Mouse (Mus musculus) heart, postnatal 36 days (tissue): ENCODE measurements at regions not wholly inside any gene's neighbourhood (a gene's known extent, or its start where the extent isn't known, plus 50 kb on each side); places are given as distances from the start of the nearest gene placed in this dataset.
"Not testable (repeated sequence)": the region's sequence is repeated elsewhere in the genome, so short reads cannot be mapped to it uniquely, and the experiment has no call there.

Experiments
- DNase-seq, 2 experiments: peaks; one replicate each; pipeline ENCODE4 v3.0.0; 2021 to 2022
- intact Hi-C: fragments of 180-260 bp; cut with DNase I; formaldehyde crosslinking; loops from one replicate; pipeline ENCODE4 v1.15.1; 2025

GRCm38 (mm10) chr6:66381279-66381934, 153.8 kb upstream of the Mad2l1 start:
- DNase-seq: no peak
- intact Hi-C loops: loop anchor here (5.0 kb wide), 1 partner anchor 729 kb away; no protein-coding TSS in a partner anchor

GRCm38 (mm10) chr6:66382347-66383010, 152.7 kb upstream of the Mad2l1 start:
- intact Hi-C loops: loop anchor here (5.0 kb wide), 1 partner anchor 730 kb away; no protein-coding TSS in a partner anchor
- DNase-seq: no peak

GRCm38 (mm10) chr6:66395147-66395546, 140.0 kb upstream of the Mad2l1 start:
- intact Hi-C loops: no loop called here
- no peak for DNase-seq

- DNase-seq: no peak
- intact Hi-C loops: no loop called here
Measured at GRCm38 (mm10) chr6:66397411-66397810, 137.8 kb upstream of the Mad2l1 start.

GRCm38 (mm10) chr6:66398674-66399073, 136.5 kb upstream of the Mad2l1 start:
- intact Hi-C loops: no loop called here
- DNase-seq: no peak

GRCm38 (mm10) chr6:66399091-66399755, 136.0 kb upstream of the Mad2l1 start:
- intact Hi-C loops: no loop called here
- no peak for DNase-seq

GRCm38 (mm10) chr6:66401468-66401867, 133.7 kb upstream of the Mad2l1 start:
- no peak for DNase-seq
- intact Hi-C loops: no loop called here

GRCm38 (mm10) chr6:66401868-66402440, 133.2 kb upstream of the Mad2l1 start:
- no peak for DNase-seq
- intact Hi-C loops: no loop called here

GRCm38 (mm10) chr6:66414822-66415221, 120.4 kb upstream of the Mad2l1 start:
- DNase-seq: no peak
- intact Hi-C loops: no loop called here

- DNase-seq: no peak
- intact Hi-C loops: no loop called here
Measured at GRCm38 (mm10) chr6:66419452-66420041, 115.6 kb upstream of the Mad2l1 start.

GRCm38 (mm10) chr6:66428370-66428769, 106.8 kb upstream of the Mad2l1 start:
- DNase-seq: no peak
- intact Hi-C loops: no loop called here

GRCm38 (mm10) chr6:66450408-66450807, 84.8 kb upstream of the Mad2l1 start:
- intact Hi-C loops, DNase-seq: not testable (repeated sequence)

- DNase-seq: no peak
- intact Hi-C loops: no loop called here
Measured at GRCm38 (mm10) chr6:66458172-66458571, 77.0 kb upstream of the Mad2l1 start.

- intact Hi-C loops: no loop called here
- no peak for DNase-seq
Measured at GRCm38 (mm10) chr6:66464540-66464939, 70.7 kb upstream of the Mad2l1 start.

GRCm38 (mm10) chr6:66465137-66465853, 69.9 kb upstream of the Mad2l1 start:
- no peak for DNase-seq
- intact Hi-C loops: loop anchor here (5.0 kb wide), 3 partner anchors 603 to 953 kb away; no protein-coding TSS in a partner anchor

- intact Hi-C loops: loop anchor here (5.0 kb wide), 3 partner anchors 604 to 954 kb away; no protein-coding TSS in a partner anchor
- no peak for DNase-seq
Measured at GRCm38 (mm10) chr6:66466757-66467156, 68.4 kb upstream of the Mad2l1 start.

GRCm38 (mm10) chr6:66470627-66471249, 64.5 kb upstream of the Mad2l1 start:
- intact Hi-C loops: no loop called here

GRCm38 (mm10) chr6:66471786-66472185, 63.4 kb upstream of the Mad2l1 start:
- intact Hi-C loops: no loop called here
- no peak for DNase-seq

More at GRCm38 (mm10) chr6:66470627-66471249, 64.5 kb upstream of the Mad2l1 start:
- DNase-seq: no peak

GRCm38 (mm10) chr6:66472697-66473096, 62.5 kb upstream of the Mad2l1 start:
- intact Hi-C loops: no loop called here

GRCm38 (mm10) chr6:66477575-66477974, 57.6 kb upstream of the Mad2l1 start:
- DNase-seq: no peak
- intact Hi-C loops: no loop called here

More at GRCm38 (mm10) chr6:66472697-66473096, 62.5 kb upstream of the Mad2l1 start:
- no peak for DNase-seq
